Mouse (Mus musculus): ENCODE measurements around the gene Fam129a. TPM values are rescaled to one million over a fixed set of nuclear protein-coding genes. Genes with fewer than 3 reads are reported as not detected.
"Not testable (repeated sequence)": the region's sequence is repeated elsewhere in the genome, so short reads cannot be mapped to it uniquely, and the experiment has no call there.

Gene Fam129a
- polyA plus RNA-seq, 1 experiment from 2014 or later: 7.2 TPM

- Histone ChIP-seq H3K27me3 (no peaks in the 10 kb centered on the region), H3K36me3 (no peaks in the 10 kb centered on the region), H3K9ac (no peak overlapping the region), H3K4me1 (peaks cover 30% of the 10 kb centered on the region), H3K4me3 (no peak overlapping the region), H3K9me3 (no peaks in the 10 kb centered on the region), H3K4me2 (no peak overlapping the region), H3K27ac (no peak overlapping the region)
- 78% methylated on average over 7 of the region's 7 CpGs for WGBS
- no peak for ATAC-seq (ENCODE audit: insufficient number of reproducible peaks, insufficient read depth, low FRiP score, low TSS enrichment, low read depth)
These were observed 119.7 kb downstream of the Fam129a start for GRCm38 (mm10) chr1:151690583-151691193.

GRCm38 (mm10) chr1:151692867-151693266 is 121.9 kb downstream of the Fam129a start:
- not testable (repeated sequence) for H3K9ac ChIP-seq; H3K4me2 ChIP-seq; H3K9me3 ChIP-seq; ATAC-seq (ENCODE audit: insufficient number of reproducible peaks, insufficient read depth, low FRiP score, low TSS enrichment, low read depth); H3K4me3 ChIP-seq; H3K27ac ChIP-seq; H3K27me3 ChIP-seq; H3K36me3 ChIP-seq
- H3K4me1 ChIP-seq: peaks cover 13% of the 10 kb centered on the region
- WGBS: 66% methylated on average over 6 of the region's 6 CpGs

- H3K9me3 ChIP-seq: no peaks in the 10 kb centered on the region
- H3K4me2 ChIP-seq: no peak overlapping the region
- no peak overlapping the region for H3K27ac ChIP-seq
- no peak overlapping the region for H3K9ac ChIP-seq
- no peaks in the 10 kb centered on the region for H3K36me3 ChIP-seq
- no peaks in the 10 kb centered on the region for H3K27me3 ChIP-seq
- H3K4me3 ChIP-seq: no peak overlapping the region
- H3K4me1 ChIP-seq: peaks cover 12% of the 10 kb centered on the region; the same call in 1 of the 2 replicates
- WGBS: 87% methylated on average over 7 of the region's 7 CpGs
- ATAC-seq (ENCODE audit: insufficient number of reproducible peaks, insufficient read depth, low FRiP score, low TSS enrichment, low read depth): no peak
These were observed 125.8 kb downstream of the Fam129a start for GRCm38 (mm10) chr1:151696751-151697150.

GRCm38 (mm10) chr1:151697901-151698641 is 127.1 kb downstream of the Fam129a start:
- no peak overlapping the region for H3K9ac ChIP-seq
- no peaks in the 10 kb centered on the region for H3K36me3 ChIP-seq
- H3K4me3 ChIP-seq: no peak overlapping the region
- peaks cover 12% of the 10 kb centered on the region; the same call in 1 of the 2 replicates for H3K4me1 ChIP-seq
- H3K9me3 ChIP-seq: no peaks in the 10 kb centered on the region
- no peak overlapping the region for H3K4me2 ChIP-seq
- H3K27me3 ChIP-seq: no peaks in the 10 kb centered on the region
- H3K27ac ChIP-seq: no peak overlapping the region
- ATAC-seq (ENCODE audit: insufficient number of reproducible peaks, insufficient read depth, low FRiP score, low TSS enrichment, low read depth): no peak
- 79% methylated on average over 7 of the region's 7 CpGs for WGBS

GRCm38 (mm10) chr1:151699363-151699762 is 128.4 kb downstream of the Fam129a start:
- no peak overlapping the region for H3K27ac ChIP-seq
- no peaks in the 10 kb centered on the region for H3K36me3 ChIP-seq
- no peak; the same call in 1 of the 2 replicates for ATAC-seq (ENCODE audit: insufficient number of reproducible peaks, insufficient read depth, low FRiP score, low TSS enrichment, low read depth)
- no peaks in the 10 kb centered on the region for H3K9me3 ChIP-seq
- WGBS: 69% methylated on average over 7 of the region's 7 CpGs
- no peak overlapping the region for H3K4me2 ChIP-seq
- H3K9ac ChIP-seq: no peak overlapping the region
- H3K27me3 ChIP-seq: no peaks in the 10 kb centered on the region
- peaks cover 9% of the 10 kb centered on the region; the same call in 1 of the 2 replicates for H3K4me1 ChIP-seq
- H3K4me3 ChIP-seq: no peak overlapping the region

- H3K9me3 ChIP-seq: no peaks in the 10 kb centered on the region
- H3K4me2 ChIP-seq: no peak overlapping the region
- H3K4me1 ChIP-seq: peaks cover 14% of the 10 kb centered on the region; the same call in 1 of the 2 replicates
- H3K27ac ChIP-seq: no peak overlapping the region
- peaks cover 6% of the 10 kb centered on the region for H3K27me3 ChIP-seq
- no peak overlapping the region for H3K9ac ChIP-seq
- no peak for ATAC-seq (ENCODE audit: insufficient number of reproducible peaks, insufficient read depth, low FRiP score, low TSS enrichment, low read depth)
- no peaks in the 10 kb centered on the region for H3K36me3 ChIP-seq
- WGBS: 23% methylated on average over 1 of the region's 1 CpGs
- H3K4me3 ChIP-seq: no peak overlapping the region
These were observed 131.8 kb downstream of the Fam129a start for GRCm38 (mm10) chr1:151702816-151703215.

GRCm38 (mm10) chr1:151705723-151706396 is 134.9 kb downstream of the Fam129a start:
- no peak for ATAC-seq (ENCODE audit: insufficient number of reproducible peaks, insufficient read depth, low FRiP score, low TSS enrichment, low read depth)
- WGBS: 37% methylated on average over 11 of the region's 11 CpGs
- Histone ChIP-seq H3K4me2 (peak overlapping the region; percentile 16; the same call in 1 of the 2 replicates), H3K4me3 (no peak overlapping the region), H3K4me1 (peaks cover 13% of the 10 kb centered on the region), H3K27ac (no peak overlapping the region), H3K9ac (no peak overlapping the region), H3K9me3 (no peaks in the 10 kb centered on the region), H3K36me3 (no peaks in the 10 kb centered on the region), H3K27me3 (peaks cover 6% of the 10 kb centered on the region)

- no peaks in the 10 kb centered on the region for H3K36me3 ChIP-seq
- no peak overlapping the region for H3K9ac ChIP-seq
- H3K4me1 ChIP-seq: peaks cover 13% of the 10 kb centered on the region
- H3K4me3 ChIP-seq: no peak overlapping the region
- peaks cover 6% of the 10 kb centered on the region for H3K27me3 ChIP-seq
- ATAC-seq (ENCODE audit: insufficient number of reproducible peaks, insufficient read depth, low FRiP score, low TSS enrichment, low read depth): no peak
- H3K27ac ChIP-seq: no peak overlapping the region
- 84% methylated on average over 3 of the region's 3 CpGs for WGBS
- no peak overlapping the region for H3K4me2 ChIP-seq
- H3K9me3 ChIP-seq: no peaks in the 10 kb centered on the region
These were observed 135.4 kb downstream of the Fam129a start for GRCm38 (mm10) chr1:151706397-151706752.

- WGBS: 59% methylated on average over 13 of the region's 13 CpGs
- Histone ChIP-seq H3K27ac (no peak overlapping the region), H3K9ac (no peak overlapping the region), H3K4me1 (peaks cover 13% of the 10 kb centered on the region), H3K4me3 (no peak overlapping the region), H3K36me3 (no peaks in the 10 kb centered on the region), H3K9me3 (no peaks in the 10 kb centered on the region), H3K27me3 (peaks cover 6% of the 10 kb centered on the region), H3K4me2 (no peak overlapping the region)
- no peak for ATAC-seq (ENCODE audit: insufficient number of reproducible peaks, insufficient read depth, low FRiP score, low TSS enrichment, low read depth)
These were observed 138.2 kb downstream of the Fam129a start for GRCm38 (mm10) chr1:151708966-151709733.

GRCm38 (mm10) chr1:151709734-151710022 is 138.7 kb downstream of the Fam129a start:
- ATAC-seq (ENCODE audit: insufficient number of reproducible peaks, insufficient read depth, low FRiP score, low TSS enrichment, low read depth): no peak
- no peaks in the 10 kb centered on the region for H3K36me3 ChIP-seq
- no peak overlapping the region for H3K9ac ChIP-seq
- no peaks in the 10 kb centered on the region for H3K9me3 ChIP-seq
- no peak overlapping the region for H3K4me3 ChIP-seq
- H3K4me1 ChIP-seq: peaks cover 13% of the 10 kb centered on the region
- H3K4me2 ChIP-seq: no peak overlapping the region
- H3K27ac ChIP-seq: no peak overlapping the region
- peaks cover 6% of the 10 kb centered on the region for H3K27me3 ChIP-seq
- WGBS: 46% methylated on average over 2 of the region's 2 CpGs

- Histone ChIP-seq H3K27me3 (peaks cover 6% of the 10 kb centered on the region), H3K9ac (no peak overlapping the region), H3K4me1 (peaks cover 13% of the 10 kb centered on the region), H3K9me3 (no peaks in the 10 kb centered on the region), H3K27ac (no peak overlapping the region), H3K36me3 (no peaks in the 10 kb centered on the region), H3K4me3 (no peak overlapping the region), H3K4me2 (no peak overlapping the region)
- ATAC-seq (ENCODE audit: insufficient number of reproducible peaks, insufficient read depth, low FRiP score, low TSS enrichment, low read depth): no peak
- WGBS: 61% methylated on average over 5 of the region's 5 CpGs
These were observed 139.6 kb downstream of the Fam129a start for GRCm38 (mm10) chr1:151710424-151711055.
